Mouse (Mus musculus) ES-E14 (cell line): Measurements from ENCODE around the gene Crybb1.

Source experiments
- CHD2 ChIP-seq: IDR thresholded peaks from 2 replicates; pipeline ENCODE4 v1.6.1; 2014; ENCODE audit warnings: mild to moderate bottlenecking, low read depth, low read length, inconsistent platforms
- HCFC1 ChIP-seq: IDR thresholded peaks from 2 replicates; pipeline ENCODE4 v1.6.1; 2012; ENCODE audit warnings: low read length, inconsistent platforms, borderline replicate concordance; ENCODE audit not compliant: insufficient read depth
- MAFK ChIP-seq: IDR thresholded peaks from 2 replicates; pipeline ENCODE4 v1.6.1; 2014; ENCODE audit warnings: mild to moderate bottlenecking, low read depth, low read length, inconsistent platforms; ENCODE audit not compliant: insufficient read depth
- ZC3H11A ChIP-seq: IDR thresholded peaks from 2 replicates; pipeline ENCODE4 v1.6.1; 2012; ENCODE audit warnings: low read depth, mild to moderate bottlenecking, inconsistent platforms, low read length, borderline replicate concordance
- ZNF384 ChIP-seq: IDR thresholded peaks from 2 replicates; pipeline ENCODE4 v1.6.1; 2012; ENCODE audit warnings: low read depth, low read length, inconsistent platforms

GRCm38 (mm10) chr5:112227898-112228239, 27.7 kb upstream of the Crybb1 start:
- TF ChIP-seq MAFK: no peak
- TF ChIP-seq ZC3H11A: no peak
- no peak for TF ChIP-seq ZNF384
- no peak for TF ChIP-seq HCFC1
- no peak for TF ChIP-seq CHD2
